Mouse (Mus musculus) neural tube, embryonic 15.5 days (tissue): ENCODE results near the gene Nkapl. TPM values are rescaled to one million over a fixed set of nuclear protein-coding genes. Genes with fewer than 3 reads are reported as not detected.
"Not testable (repeated sequence)": the region's sequence is repeated elsewhere in the genome, so short reads cannot be mapped to it uniquely, and the experiment has no call there.

Experiments
- ATAC-seq: fragments of 200-750 bp; cut with Nextera tagmentation; 2 replicates; pipeline ENCODE4 v1.8.0; 2017; ENCODE audit warnings: mild to moderate bottlenecking, moderate TSS enrichment, moderate library complexity; ENCODE audit not compliant: low FRiP score
- H3K27ac ChIP-seq: fragments of 300-500 bp; sonication (generic); replicated peaks from 2 replicates; pipeline ENCODE4 v1.5.1; 2015; ENCODE audit warnings: mild to moderate bottlenecking, inconsistent platforms
- H3K27me3 ChIP-seq: fragments of 300-500 bp; sonication (generic); replicated peaks from 2 replicates; pipeline ENCODE4 v1.6.1; 2015; ENCODE audit warnings: inconsistent platforms
- H3K36me3 ChIP-seq: fragments of 300-500 bp; sonication (generic); 2 replicates; pipeline ENCODE4 v1.6.1; 2015; ENCODE audit warnings: inconsistent platforms
- H3K4me1 ChIP-seq: fragments of 300-500 bp; sonication (generic); 2 replicates; pipeline ENCODE4 v1.6.1; 2015; ENCODE audit warnings: inconsistent platforms
- H3K4me2 ChIP-seq: fragments of 300-500 bp; sonication (generic); 2 replicates; pipeline ENCODE4 v1.6.1; 2015; ENCODE audit warnings: inconsistent platforms, mild to moderate bottlenecking, moderate library complexity
- H3K4me3 ChIP-seq: fragments of 300-500 bp; sonication (generic); replicated peaks from 2 replicates; pipeline ENCODE4 v1.5.1; 2015; ENCODE audit warnings: mild to moderate bottlenecking, inconsistent platforms
- H3K9ac ChIP-seq: fragments of 300-500 bp; sonication (generic); replicated peaks from 2 replicates; pipeline ENCODE4 v1.6.1; 2015; ENCODE audit warnings: mild to moderate bottlenecking, inconsistent platforms
- H3K9me3 ChIP-seq: fragments of 300-500 bp; sonication (generic); replicated peaks from 2 replicates; pipeline ENCODE4 v1.6.1; 2016; ENCODE audit warnings: inconsistent platforms
- WGBS: fragments of 180-500 bp; shearing (Covaris S2); methylation state at CpG from one replicate; pipeline ENCODE4 v1.1.7; 2015; ENCODE audit warnings: mixed read lengths; 5-methylcytosine and 5-hydroxymethylcytosine counted together
- polyA plus RNA-seq: library from polyadenylated mRNA; unstranded; fragments of >200 nt; fragmentation: Nextera tagmentation; extraction: Ambion mirVana; gene quantifications from 2 replicates; pipeline ENCODE4 v1.2.1, GENCODE M21; 2015

The Nkapl gene
- polyA plus RNA-seq, 1 experiment from 2014 or later, result 3.0 TPM

- H3K4me1 ChIP-seq, H3K4me2 ChIP-seq, H3K4me3 ChIP-seq, H3K9me3 ChIP-seq, H3K9ac ChIP-seq, H3K36me3 ChIP-seq, ATAC-seq, H3K27ac ChIP-seq, H3K27me3 ChIP-seq: not testable (repeated sequence)
- 50% methylated on average over 9 of the region's 9 CpGs for WGBS
Observed at GRCm38 (mm10) chr13:21462516-21462915, 5.8 kb downstream of the Nkapl start.

GRCm38 (mm10) chr13:21456347-21456746, 12.0 kb downstream of the Nkapl start:
- WGBS, result 18% methylated on average over 4 of the region's 4 CpGs
- H3K4me2 ChIP-seq, result no peak overlapping the region
- H3K4me1 ChIP-seq, result peaks cover 18% of the 10 kb centered on the region
- ATAC-seq, result no peak
- H3K27ac ChIP-seq, result no peak overlapping the region
- 0 out of 2 replicates have a peak, but pooled peaks cover under 1% of the 10 kb centered on the region for H3K36me3 ChIP-seq
- peaks cover 8% of the 10 kb centered on the region; the same call in 1 of the 2 replicates for H3K27me3 ChIP-seq
- H3K9me3 ChIP-seq, result no peaks in the 10 kb centered on the region
- H3K9ac ChIP-seq, result no peak overlapping the region
- no peak overlapping the region for H3K4me3 ChIP-seq

- Histone ChIP-seq H3K36me3 (peaks cover 4% of the 10 kb centered on the region; the same call in 1 of the 2 replicates), H3K4me1 (peaks cover 22% of the 10 kb centered on the region), H3K9ac (no peak overlapping the region), H3K27ac (no peak overlapping the region), H3K4me3 (no peak overlapping the region), H3K27me3 (peaks cover 8% of the 10 kb centered on the region; the same call in 1 of the 2 replicates), H3K9me3 (no peaks in the 10 kb centered on the region), H3K4me2 (peak overlapping the region; percentile 68)
- WGBS, result 90% methylated on average over 3 of the region's 3 CpGs
- no peak for ATAC-seq
Observed at GRCm38 (mm10) chr13:21454133-21454532, 14.2 kb downstream of the Nkapl start.

- H3K4me2 ChIP-seq, result peak within 1 kb of the TSS; percentile 68
- H3K27me3 ChIP-seq, result peaks cover 8% of the 10 kb centered on the region; the same call in 1 of the 2 replicates
- no peaks in the 10 kb centered on the region for H3K9me3 ChIP-seq
- peak within 1 kb of the TSS; percentile 83 for H3K4me3 ChIP-seq
- peaks cover 22% of the 10 kb centered on the region for H3K4me1 ChIP-seq
- under 1% methylated on average over 23 of the region's 23 CpGs for WGBS
- H3K27ac ChIP-seq, result peak within 1 kb of the TSS; percentile 81
- H3K9ac ChIP-seq, result peak within 1 kb of the TSS; percentile 71
- peaks cover 4% of the 10 kb centered on the region; the same call in 1 of the 2 replicates for H3K36me3 ChIP-seq
- peak; percentile 95 for ATAC-seq
Observed at GRCm38 (mm10) chr13:21453449-21453848, 14.9 kb downstream of the Nkapl start, which contains the start of gene Zscan26. Gene Zscan26, minus strand, starts transcription at chr13:21453730.

GRCm38 (mm10) chr13:21453042-21453441, 15.3 kb downstream of the Nkapl start:
- Histone ChIP-seq H3K27ac (peak overlapping the region; percentile 81), H3K9me3 (no peaks in the 10 kb centered on the region), H3K36me3 (peaks cover 8% of the 10 kb centered on the region; the same call in 1 of the 2 replicates), H3K4me2 (peak overlapping the region; percentile 68), H3K4me3 (peak overlapping the region; percentile 83), H3K9ac (peak overlapping the region; percentile 71), H3K4me1 (peaks cover 22% of the 10 kb centered on the region), H3K27me3 (peaks cover 8% of the 10 kb centered on the region; the same call in 1 of the 2 replicates)
- ATAC-seq, result peak; percentile 43; the same call in 1 of the 2 replicates
- WGBS, result 4% methylated on average over 13 of the region's 13 CpGs

- Histone ChIP-seq H3K9me3 (no peaks in the 10 kb centered on the region), H3K27ac (no peak overlapping the region), H3K9ac (no peak overlapping the region), H3K4me1 (peaks cover 20% of the 10 kb centered on the region), H3K4me2 (no peak overlapping the region), H3K27me3 (no peaks in the 10 kb centered on the region), H3K4me3 (no peak overlapping the region), H3K36me3 (peaks cover 55% of the 10 kb centered on the region)
- WGBS, result 84% methylated on average over 16 of the region's 16 CpGs
- no peak for ATAC-seq
Observed at GRCm38 (mm10) chr13:21447856-21448614, 20.3 kb downstream of the Nkapl start.

GRCm38 (mm10) chr13:21446796-21447195, 21.5 kb downstream of the Nkapl start:
- WGBS, result 90% methylated on average over 9 of the region's 9 CpGs
- ATAC-seq, result no peak
- Histone ChIP-seq H3K4me1 (peaks cover 8% of the 10 kb centered on the region), H3K27me3 (no peaks in the 10 kb centered on the region), H3K4me2 (no peak overlapping the region), H3K27ac (no peak overlapping the region), H3K9ac (no peak overlapping the region), H3K4me3 (no peak overlapping the region), H3K36me3 (peaks cover 60% of the 10 kb centered on the region), H3K9me3 (no peaks in the 10 kb centered on the region)

- H3K9me3 ChIP-seq, result no peaks in the 10 kb centered on the region
- ATAC-seq, result peak; percentile 36; the same call in 1 of the 2 replicates
- H3K36me3 ChIP-seq, result peaks cover 36% of the 10 kb centered on the region
- H3K4me2 ChIP-seq, result peak overlapping the region; percentile 78
- H3K9ac ChIP-seq, result peak overlapping the region; percentile 66
- 16% methylated on average over 10 of the region's 10 CpGs for WGBS
- peak overlapping the region; percentile 83 for H3K27ac ChIP-seq
- H3K4me3 ChIP-seq, result peak overlapping the region; percentile 62
- H3K4me1 ChIP-seq, result peaks cover 15% of the 10 kb centered on the region
- H3K27me3 ChIP-seq, result no peaks in the 10 kb centered on the region
Observed at GRCm38 (mm10) chr13:21441207-21441572, 27.1 kb downstream of the Nkapl start.

GRCm38 (mm10) chr13:21440503-21441206, 27.7 kb downstream of the Nkapl start, which contains the start of gene Pgbd1:
Gene Pgbd1, minus strand, starts transcription at chr13:21441058.
- H3K4me3 ChIP-seq, result peak within 1 kb of the TSS; percentile 62
- under 1% methylated on average over 32 of the region's 32 CpGs for WGBS
- peaks cover 31% of the 10 kb centered on the region for H3K36me3 ChIP-seq
- H3K4me2 ChIP-seq, result peak within 1 kb of the TSS; percentile 78
- H3K9me3 ChIP-seq, result no peaks in the 10 kb centered on the region
- ATAC-seq, result peak; percentile 98
- peak within 1 kb of the TSS; percentile 83 for H3K27ac ChIP-seq
- no peaks in the 10 kb centered on the region for H3K27me3 ChIP-seq
- H3K9ac ChIP-seq, result peak within 1 kb of the TSS; percentile 66
- H3K4me1 ChIP-seq, result peaks cover 15% of the 10 kb centered on the region

- H3K4me2 ChIP-seq, result no peak overlapping the region
- peaks cover 8% of the 10 kb centered on the region for H3K4me1 ChIP-seq
- WGBS, result 90% methylated on average over 4 of the region's 4 CpGs
- no peak for ATAC-seq
- no peaks in the 10 kb centered on the region for H3K27me3 ChIP-seq
- H3K27ac ChIP-seq, result no peak overlapping the region
- H3K4me3 ChIP-seq, result no peak overlapping the region
- no peaks in the 10 kb centered on the region for H3K9me3 ChIP-seq
- H3K9ac ChIP-seq, result no peak overlapping the region
- no peaks in the 10 kb centered on the region for H3K36me3 ChIP-seq
Observed at GRCm38 (mm10) chr13:21435476-21435875, 32.8 kb downstream of the Nkapl start.

GRCm38 (mm10) chr13:21427631-21428030, 40.7 kb downstream of the Nkapl start:
- no peak overlapping the region for H3K27ac ChIP-seq
- H3K4me3 ChIP-seq, result no peak overlapping the region
- 97% methylated on average over 1 of the region's 1 CpGs for WGBS
- no peaks in the 10 kb centered on the region; the same call in 1 of the 2 replicates for H3K36me3 ChIP-seq
- H3K4me1 ChIP-seq, result no peaks in the 10 kb centered on the region
- no peak overlapping the region for H3K4me2 ChIP-seq
- no peaks in the 10 kb centered on the region for H3K27me3 ChIP-seq
- H3K9ac ChIP-seq, result no peak overlapping the region
- ATAC-seq, result no peak
- H3K9me3 ChIP-seq, result no peaks in the 10 kb centered on the region
